Mouse (Mus musculus): ENCODE results near the gene Cdk6.

DNA sequence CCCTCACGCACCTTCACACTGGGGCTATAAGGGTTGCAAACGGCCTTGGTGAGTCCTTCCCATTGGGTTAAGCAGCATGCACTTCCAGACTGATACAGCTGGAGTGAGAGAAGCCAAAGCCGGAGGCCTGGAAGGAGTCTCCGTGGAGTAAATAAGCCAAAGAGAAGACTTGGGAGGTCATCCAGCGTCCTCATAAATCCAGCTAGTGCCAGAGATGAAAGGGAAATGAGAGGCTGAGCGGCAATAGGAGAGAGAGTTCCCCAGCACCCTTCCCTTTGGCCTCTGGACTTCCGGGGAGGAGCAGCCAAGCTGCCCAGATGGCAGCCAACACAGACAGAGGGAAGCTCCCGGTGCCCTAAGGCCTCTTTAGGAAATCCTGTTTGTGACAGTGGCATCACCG is 149.8 kb downstream of the Cdk6 start:
- no peak for TF ChIP-seq USF1 (IDR thresholded peaks at IDR 0.05; ENCODE audit: low read depth)
- no peak for TF ChIP-seq MAX (IDR thresholded peaks at IDR 0.05; ENCODE audit: low read depth)
- TF ChIP-seq MYOD1 (IDR thresholded peaks at IDR 0.05; ENCODE audit: control insufficient read depth in 1 of 3, insufficient read length in 2 of 3, low read depth in 2 of 3) = no peak
- no peak for TF ChIP-seq POLR2A (IDR thresholded peaks at IDR 0.05; ENCODE audit: insufficient read length, low read depth)

All from myocyte (in vitro differentiated cells).